8 mouse cellular contexts compared by ENCODE assay signal in the genomic region with DNA sequence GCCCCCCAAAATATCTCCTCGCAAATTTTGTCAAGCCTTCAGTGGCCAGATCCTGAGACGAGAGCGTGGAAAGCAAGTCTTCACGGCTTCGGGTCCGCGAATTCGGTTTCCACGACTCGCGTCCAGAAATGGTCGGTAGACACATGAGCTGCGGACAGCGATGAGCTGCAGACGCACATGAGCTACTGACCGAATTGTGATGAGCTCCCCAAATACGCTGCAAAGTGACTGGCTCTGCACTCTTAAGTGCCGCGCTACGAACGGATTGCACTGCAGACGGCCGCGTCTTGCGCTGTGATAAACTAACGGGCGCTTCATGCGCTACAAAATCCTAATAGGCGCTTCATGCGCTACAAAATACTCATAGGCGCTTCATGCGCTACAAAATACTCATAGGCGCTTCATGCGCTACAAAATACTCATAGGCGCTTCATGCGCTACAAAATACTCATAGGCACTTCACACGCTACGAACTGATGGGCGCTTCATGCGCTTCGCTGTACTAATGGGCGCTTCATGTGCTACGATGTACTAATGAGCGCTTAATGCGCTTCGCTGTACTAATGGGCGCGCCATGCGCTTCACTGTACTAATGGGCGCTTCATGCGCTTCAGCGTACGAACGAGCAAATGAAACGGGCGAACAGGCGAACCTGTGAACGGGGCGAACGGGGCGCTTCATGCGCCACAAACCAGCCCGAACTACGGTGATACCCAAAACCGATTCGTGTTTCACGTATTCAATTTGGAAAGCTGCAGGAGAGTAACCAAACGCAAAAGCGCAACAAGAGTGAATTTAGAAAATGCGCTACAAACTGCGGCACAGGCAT. TPM values are rescaled to one million over a fixed set of nuclear protein-coding genes. Genes with fewer than 3 reads are reported as not detected.
DNase-seq lines count a peak whose midpoint lies in the region; ATAC-seq and TF ChIP-seq lines count a peak whose summit lies in the region.

No protein-coding gene starts in this region.

- H3K4me2 ChIP-seq in limb, embryonic 11.5 days (ENCODE audit: low read depth, severe bottlenecking) = peak overlapping the region; percentile 29
- H3K4me2 ChIP-seq in midbrain, embryonic 11.5 days = peak overlapping the region; percentile 60

- H3K9ac ChIP-seq in limb, embryonic 11.5 days (ENCODE audit: low read length) = peak overlapping the region; percentile 47
- H3K9ac ChIP-seq in midbrain, embryonic 11.5 days (ENCODE audit: low read length) = peak overlapping the region; percentile 49; the same call in 1 of the 2 replicates

- H3K4me1 ChIP-seq in thymus, adult 2 months (replicated peaks; ENCODE audit: control insufficient read depth, insufficient read depth, low read length) = peaks cover 8% of the 10 kb centered on the region; the same call in 1 of the 2 replicates
- H3K4me1 ChIP-seq in limb, embryonic 11.5 days (ENCODE audit: control insufficient read depth, insufficient read depth, low read length) = peaks cover 4% of the 10 kb centered on the region
- no peaks in the 10 kb centered on the region for H3K4me1 ChIP-seq in midbrain, embryonic 11.5 days (ENCODE audit: control insufficient read depth, insufficient read depth, low read length)

- WGBS in thymus, adult 2 months = 55% methylated on average over 71 of the region's 71 CpGs
- 49% methylated on average over 71 of the region's 71 CpGs for whole genome bisulfite sequencing in limb, embryonic 11.5 days
- 54% methylated on average over 71 of the region's 71 CpGs for WGBS in midbrain, embryonic 11.5 days

- no peak for ATAC-seq in limb, embryonic 11.5 days (ENCODE audit: insufficient number of reproducible peaks, low FRiP score, low TSS enrichment, low read depth)
- ATAC-seq in midbrain, embryonic 11.5 days (ENCODE audit: low FRiP score) = 0 out of 2 replicates have a peak, but pooled peaks have one; percentile 14

- peaks cover 5% of the 10 kb centered on the region; the same call in 1 of the 2 replicates for H3K9me3 ChIP-seq in limb, embryonic 11.5 days (ENCODE audit: control insufficient read depth, low read length)
- H3K9me3 ChIP-seq in midbrain, embryonic 11.5 days (ENCODE audit: control insufficient read depth, low read length) = peaks cover 5% of the 10 kb centered on the region; the same call in 1 of the 2 replicates

- no peak for TF ChIP-seq CTCF in thymus, adult 2 months (IDR thresholded peaks at IDR 0.05; ENCODE audit: borderline replicate concordance, control insufficient read depth, extremely low read depth, insufficient read depth, low read length, poor library complexity)

- H3K36me3 ChIP-seq in thymus, adult 2 months (ENCODE audit: control insufficient read depth, insufficient read depth, low read length) = no peaks in the 10 kb centered on the region
- no peaks in the 10 kb centered on the region for H3K36me3 ChIP-seq in limb, embryonic 11.5 days (ENCODE audit: control insufficient read depth, insufficient read depth, low read length)
- H3K36me3 ChIP-seq in midbrain, embryonic 11.5 days (ENCODE audit: control insufficient read depth, insufficient read depth, low read length) = no peaks in the 10 kb centered on the region

- peak overlapping the region; percentile 0; the same call in 1 of the 2 replicates for H3K4me3 ChIP-seq in thymus, adult 2 months (ENCODE audit: control insufficient read depth, insufficient read depth, low read length)
- peak overlapping the region; percentile 30 for H3K4me3 ChIP-seq in limb, embryonic 11.5 days (ENCODE audit: low read depth, low read length)
- H3K4me3 ChIP-seq in midbrain, embryonic 11.5 days (ENCODE audit: low read depth, low read length) = peak overlapping the region; percentile 47

- no peak for DNase-seq in thymus, adult 2 months
- DNase-seq in thymus, postnatal 14 days = no peak
- DNase-seq in embryo, embryonic 10.5 days (ENCODE audit: low spot score) = peak; percentile 78
- DNase-seq in heart, adult 8-10 months (ENCODE audit: low spot score) = peak; percentile 25
- DNase-seq in kidney, adult 9 months = peak; percentile 22
- peak; percentile 68 for DNase-seq in limb, embryonic 11.5 days (ENCODE audit: low spot score)
- peak; percentile 93 for DNase-seq in midbrain, embryonic 11.5 days (ENCODE audit: low spot score, missing footprints)
- DNase-seq in spleen, postnatal 36 days (ENCODE audit: low spot score in 2 of 2) = peak; percentile 11 to 12

- H3K27me3 ChIP-seq in thymus, adult 2 months (ENCODE audit: control insufficient read depth, insufficient read depth, low read length) = no peaks in the 10 kb centered on the region
- H3K27me3 ChIP-seq in limb, embryonic 11.5 days (ENCODE audit: control insufficient read depth, insufficient read depth, low read length) = no peaks in the 10 kb centered on the region
- H3K27me3 ChIP-seq in midbrain, embryonic 11.5 days (ENCODE audit: control insufficient read depth, insufficient read depth, low read length) = no peaks in the 10 kb centered on the region

- H3K27ac ChIP-seq in thymus, adult 2 months (ENCODE audit: control insufficient read depth, insufficient read depth, low read length) = no peak overlapping the region
- H3K27ac ChIP-seq in limb, embryonic 11.5 days (replicated peaks; ENCODE audit: low read depth, low read length) = peak overlapping the region; percentile 56
- no peak overlapping the region for H3K27ac ChIP-seq in midbrain, embryonic 11.5 days (ENCODE audit: low read depth, low read length)

- no peak for TF ChIP-seq POLR2A in thymus, adult 2 months (IDR thresholded peaks at IDR 0.05; ENCODE audit: control insufficient read depth, extremely low read depth, insufficient read depth, low read length, poor library complexity)

RNA-seq across cellular contexts. Expression of a gene that starts 0.8 kb away (rescaled TPM):
- 0.32 TPM in 2 replicates for polyA plus RNA-seq in thymus, adult 2 months (2012; rRNA removed)
- 1 to 10 TPM in 2 of 4 experiments, under 1 TPM in 2; 0.83 to 1.2 (median 1.0) TPM for total RNA-seq in heart, adult 8-10 months (2022)
- 38.9 and 40.0 TPM in 2 replicates for polyA plus RNA-seq in limb, embryonic 11.5 days (2014; fragmentation: Nextera tagmentation; extraction: Ambion mirVana)
- polyA plus RNA-seq in midbrain, embryonic 11.5 days (2014; fragmentation: Nextera tagmentation; extraction: Ambion mirVana) = 11.2 and 11.9 TPM in 2 replicates

RNA-seq across cellular contexts. Expression of a gene that starts 0.9 kb away (rescaled TPM):
- 1.6 and 2.7 TPM in 2 replicates for polyA plus RNA-seq in thymus, adult 2 months (2012; rRNA removed)
- 10 to 100 TPM; 15.6 to 19.6 (median 17.3) TPM for total RNA-seq in heart, adult 8-10 months (2022)
- polyA plus RNA-seq in limb, embryonic 11.5 days (2014; fragmentation: Nextera tagmentation; extraction: Ambion mirVana) = 49.3 and 53.4 TPM in 2 replicates
- 62.5 and 71.3 TPM in 2 replicates for polyA plus RNA-seq in midbrain, embryonic 11.5 days (2014; fragmentation: Nextera tagmentation; extraction: Ambion mirVana)

Comparison
In these comparisons a context has a peak if more than half of its experiments do, and no peak if none do; other contexts are left out.
1. DNase-seq: peak in embryo, embryonic 10.5 days (single experiment), heart, adult 8-10 months (single experiment), kidney, adult 9 months (single experiment), limb, embryonic 11.5 days (single experiment), midbrain, embryonic 11.5 days (single experiment) and spleen, postnatal 36 days (2 of 2); none in thymus, adult 2 months (single experiment) and thymus, postnatal 14 days (single experiment).
2. RNA of a gene that starts 0.9 kb away (polyA plus RNA-seq): 62.5 to 71.3 TPM in midbrain, embryonic 11.5 days and 49.3 to 53.4 TPM in limb, embryonic 11.5 days; 1.6 to 2.7 TPM in thymus, adult 2 months; every median in the first group is over 10 times any median in the second.
3. Peak in every context shown above with its lines, with median percentiles within 50 percentile points of each other: H3K4me3 ChIP-seq.